Mouse (Mus musculus) macrophage (primary cell): ENCODE measurements around the gene Reep1. TPM values are rescaled to one million over a fixed set of nuclear protein-coding genes. Genes with fewer than 3 reads are reported as not detected.

Experiments used
- H3K27ac ChIP-seq: fragments of 350-480 bp; formaldehyde crosslinking; 2 replicates; pipeline ENCODE4 v1.9.0; 2021
- H3K36me3 ChIP-seq: fragments of 350-480 bp; formaldehyde crosslinking; 2 replicates; pipeline ENCODE4 v1.9.0; 2021; ENCODE audit errors: inconsistent target
- H3K4me3 ChIP-seq: fragments of 350-480 bp; formaldehyde crosslinking; 2 replicates; pipeline ENCODE4 v1.9.0; 2021; ENCODE audit errors: inconsistent target
- H3K79me2 ChIP-seq: fragments of 350-480 bp; formaldehyde crosslinking; 2 replicates; pipeline ENCODE4 v1.9.0; 2021; ENCODE audit errors: inconsistent target
- WGBS: methylation state at CpG from one replicate; pipeline ENCODE4 v1.1.7; 2026; ENCODE audit warnings: inconsistent platforms; ENCODE audit not compliant: missing documents; 5-methylcytosine and 5-hydroxymethylcytosine counted together
- polyA plus RNA-seq: library from polyadenylated mRNA; stranded (reverse); fragments of 250-400 nt; gene quantifications from 3 replicates; pipeline ENCODE4 v1.2.4, GENCODE M21; 2018; ENCODE audit warnings: inconsistent platforms

The Reep1 gene
- polyA plus RNA-seq, 1 experiment from 2014 or later, result not detected

- H3K27ac ChIP-seq, result no peak overlapping the region
- no peaks in the 10 kb centered on the region for H3K36me3 ChIP-seq
- 85% methylated on average over 8 of the region's 8 CpGs for WGBS
- H3K4me3 ChIP-seq, result no peak overlapping the region
- H3K79me2 ChIP-seq, result no peaks in the 10 kb centered on the region
Measured at GRCm38 (mm10) chr6:71746846-71747245, 39.5 kb downstream of the Reep1 start.

- Histone ChIP-seq H3K36me3 (no peaks in the 10 kb centered on the region), H3K27ac (no peak overlapping the region), H3K4me3 (no peak overlapping the region), H3K79me2 (no peaks in the 10 kb centered on the region)
- WGBS, result 88% methylated on average over 2 of the region's 2 CpGs
Measured at GRCm38 (mm10) chr6:71751602-71752001, 44.2 kb downstream of the Reep1 start.

GRCm38 (mm10) chr6:71752791-71753464, 45.6 kb downstream of the Reep1 start:
- Histone ChIP-seq H3K36me3 (no peaks in the 10 kb centered on the region), H3K79me2 (no peaks in the 10 kb centered on the region), H3K27ac (no peak overlapping the region), H3K4me3 (no peak overlapping the region)
- whole genome bisulfite sequencing, result 85% methylated on average over 7 of the region's 7 CpGs

GRCm38 (mm10) chr6:71757039-71757894, 49.9 kb downstream of the Reep1 start:
- WGBS, result 21% methylated on average over 10 of the region's 10 CpGs
- no peaks in the 10 kb centered on the region for H3K79me2 ChIP-seq
- H3K27ac ChIP-seq, result no peak overlapping the region
- no peak overlapping the region for H3K4me3 ChIP-seq
- H3K36me3 ChIP-seq, result no peaks in the 10 kb centered on the region

- 89% methylated on average over 4 of the region's 4 CpGs for WGBS
- Histone ChIP-seq H3K36me3 (no peaks in the 10 kb centered on the region), H3K79me2 (no peaks in the 10 kb centered on the region), H3K4me3 (no peak overlapping the region), H3K27ac (no peak overlapping the region)
Measured at GRCm38 (mm10) chr6:71758780-71759179, 51.4 kb downstream of the Reep1 start.

GRCm38 (mm10) chr6:71760073-71760472, 52.7 kb downstream of the Reep1 start:
- no peaks in the 10 kb centered on the region for H3K36me3 ChIP-seq
- 62% methylated on average over 6 of the region's 6 CpGs for whole genome bisulfite sequencing
- H3K27ac ChIP-seq, result no peak overlapping the region
- no peak overlapping the region for H3K4me3 ChIP-seq
- no peaks in the 10 kb centered on the region for H3K79me2 ChIP-seq

GRCm38 (mm10) chr6:71767761-71768160, 60.4 kb downstream of the Reep1 start:
- Histone ChIP-seq H3K79me2 (no peaks in the 10 kb centered on the region), H3K27ac (no peak overlapping the region), H3K4me3 (no peak overlapping the region), H3K36me3 (no peaks in the 10 kb centered on the region)
- WGBS, result 53% methylated on average over 4 of the region's 4 CpGs

GRCm38 (mm10) chr6:71769901-71770690, 62.7 kb downstream of the Reep1 start:
- no peak overlapping the region for H3K27ac ChIP-seq
- WGBS, result 86% methylated on average over 12 of the region's 12 CpGs

GRCm38 (mm10) chr6:71770856-71771255, 63.5 kb downstream of the Reep1 start:
- Histone ChIP-seq H3K4me3 (no peak overlapping the region), H3K36me3 (no peaks in the 10 kb centered on the region), H3K79me2 (no peaks in the 10 kb centered on the region), H3K27ac (no peak overlapping the region)
- 93% methylated on average over 4 of the region's 4 CpGs for WGBS

More at GRCm38 (mm10) chr6:71769901-71770690, 62.7 kb downstream of the Reep1 start:
- H3K4me3 ChIP-seq, result no peak overlapping the region
- no peaks in the 10 kb centered on the region for H3K36me3 ChIP-seq
- no peaks in the 10 kb centered on the region for H3K79me2 ChIP-seq

- H3K27ac ChIP-seq, result no peak overlapping the region
- H3K79me2 ChIP-seq, result no peaks in the 10 kb centered on the region
- H3K36me3 ChIP-seq, result no peaks in the 10 kb centered on the region
- 94% methylated on average over 4 of the region's 4 CpGs for WGBS
- no peak overlapping the region for H3K4me3 ChIP-seq
Measured at GRCm38 (mm10) chr6:71771282-71771681, 63.9 kb downstream of the Reep1 start.

GRCm38 (mm10) chr6:71772156-71772555, 64.8 kb downstream of the Reep1 start:
- WGBS, result 94% methylated on average over 6 of the region's 6 CpGs
- Histone ChIP-seq H3K36me3 (no peaks in the 10 kb centered on the region), H3K27ac (no peak overlapping the region), H3K79me2 (no peaks in the 10 kb centered on the region), H3K4me3 (no peak overlapping the region)

GRCm38 (mm10) chr6:71772636-71773208, 65.4 kb downstream of the Reep1 start:
- WGBS, result 80% methylated on average over 7 of the region's 7 CpGs
- no peaks in the 10 kb centered on the region for H3K79me2 ChIP-seq

GRCm38 (mm10) chr6:71778016-71778415, 70.7 kb downstream of the Reep1 start:
- Histone ChIP-seq H3K36me3 (no peaks in the 10 kb centered on the region), H3K27ac (no peak overlapping the region), H3K4me3 (no peak overlapping the region), H3K79me2 (no peaks in the 10 kb centered on the region)
- 85% methylated on average over 5 of the region's 5 CpGs for WGBS

More at GRCm38 (mm10) chr6:71772636-71773208, 65.4 kb downstream of the Reep1 start:
- Histone ChIP-seq H3K4me3 (no peak overlapping the region), H3K27ac (no peak overlapping the region), H3K36me3 (no peaks in the 10 kb centered on the region)

- Histone ChIP-seq H3K79me2 (no peaks in the 10 kb centered on the region), H3K36me3 (no peaks in the 10 kb centered on the region), H3K27ac (no peak overlapping the region), H3K4me3 (no peak overlapping the region)
- WGBS, result 60% methylated on average over 2 of the region's 2 CpGs
Measured at GRCm38 (mm10) chr6:71779831-71780230, 72.5 kb downstream of the Reep1 start.
